Mouse (Mus musculus) intestine, postnatal 0 days (tissue): ENCODE measurements at regions not wholly inside any gene's neighbourhood (a gene's known extent, or its start where the extent isn't known, plus 50 kb on each side); places are given as distances from the start of the nearest gene placed in this dataset.

Experiments
- ATAC-seq: fragments of 200-750 bp; cut with Nextera tagmentation; 2 replicates; pipeline ENCODE4 v1.8.0; 2017; ENCODE audit warnings: mild to moderate bottlenecking, moderate TSS enrichment, moderate library complexity
- H3K27ac ChIP-seq: fragments of 300-500 bp; sonication (generic); 2 replicates; pipeline ENCODE4 v1.5.1; 2014; ENCODE audit warnings: mild to moderate bottlenecking, low read depth, low read length, moderate library complexity
- H3K27me3 ChIP-seq: fragments of 300-500 bp; sonication (generic); replicated peaks from 2 replicates; pipeline ENCODE4 v1.6.1; 2014; ENCODE audit warnings: low read length, mixed read lengths; ENCODE audit not compliant: control insufficient read depth, insufficient read depth
- H3K36me3 ChIP-seq: fragments of 300-500 bp; sonication (generic); 2 replicates; pipeline ENCODE4 v1.6.1; 2014; ENCODE audit warnings: mild to moderate bottlenecking, moderate library complexity; ENCODE audit not compliant: control insufficient read depth, insufficient read depth
- H3K4me1 ChIP-seq: fragments of 300-500 bp; sonication (generic); replicated peaks from 2 replicates; pipeline ENCODE4 v1.6.1; 2014; ENCODE audit warnings: antibody characterized with exemption, low read length, mixed read lengths; ENCODE audit not compliant: control insufficient read depth, insufficient read depth
- H3K4me2 ChIP-seq: fragments of 300-500 bp; sonication (generic); replicated peaks from 2 replicates; pipeline ENCODE4 v1.6.1; 2014; ENCODE audit warnings: low read depth, mild to moderate bottlenecking, moderate library complexity
- H3K4me3 ChIP-seq: fragments of 300-500 bp; sonication (generic); 2 replicates; pipeline ENCODE4 v1.5.1; 2014; ENCODE audit warnings: low read depth, low read length
- H3K9ac ChIP-seq: fragments of 300-500 bp; sonication (generic); 2 replicates; pipeline ENCODE4 v1.6.1; 2014; ENCODE audit warnings: mild to moderate bottlenecking, low read depth, low read length
- H3K9me3 ChIP-seq: fragments of 300-500 bp; sonication (generic); 2 replicates; pipeline ENCODE4 v1.6.1; 2016; ENCODE audit warnings: mixed run types; ENCODE audit not compliant: control insufficient read depth
- CTCF ChIP-seq: sonication (generic); IDR thresholded peaks from 2 replicates; pipeline ENCODE4 v1.5.1; 2016; ENCODE audit warnings: low read depth, mild to moderate bottlenecking, control low read depth, antibody characterized with exemption, moderate library complexity
- WGBS: fragments of 180-500 bp; shearing (Covaris S2); extraction: QIAGEN DNeasy Blood & Tissue Kit; methylation state at CpG from one replicate; pipeline ENCODE4 v1.1.7; 2014; 5-methylcytosine and 5-hydroxymethylcytosine counted together

GRCm38 (mm10) chr4:153899721-153900120 lies 57.3 kb upstream of the A430005L14Rik start:
- H3K9me3 ChIP-seq, result no peaks in the 10 kb centered on the region
- no peak overlapping the region for H3K27ac ChIP-seq
- ATAC-seq, result no peak
- H3K4me2 ChIP-seq, result no peak overlapping the region
- 75% methylated on average over 7 of the region's 7 CpGs for WGBS
- H3K4me3 ChIP-seq, result no peak overlapping the region
- H3K36me3 ChIP-seq, result no peaks in the 10 kb centered on the region
- no peak overlapping the region for H3K9ac ChIP-seq
- H3K4me1 ChIP-seq, result no peaks in the 10 kb centered on the region
- H3K27me3 ChIP-seq, result no peaks in the 10 kb centered on the region
- TF ChIP-seq CTCF, result no peak

GRCm38 (mm10) chr4:153905076-153905475 lies 52.0 kb upstream of the A430005L14Rik start:
- H3K36me3 ChIP-seq, result no peaks in the 10 kb centered on the region
- no peak overlapping the region for H3K4me2 ChIP-seq
- no peak overlapping the region for H3K27ac ChIP-seq
- 74% methylated on average over 9 of the region's 9 CpGs for WGBS
- H3K9ac ChIP-seq, result no peak overlapping the region
- H3K9me3 ChIP-seq, result no peaks in the 10 kb centered on the region
- no peaks in the 10 kb centered on the region for H3K27me3 ChIP-seq
- no peak overlapping the region for H3K4me3 ChIP-seq
- no peak for ATAC-seq
- no peak for TF ChIP-seq CTCF
- no peaks in the 10 kb centered on the region for H3K4me1 ChIP-seq

- no peak overlapping the region for H3K9ac ChIP-seq
- H3K4me1 ChIP-seq, result no peaks in the 10 kb centered on the region
- no peak for TF ChIP-seq CTCF
- no peak overlapping the region for H3K4me3 ChIP-seq
- 34% methylated on average over 7 of the region's 7 CpGs for WGBS
- no peak for ATAC-seq
- H3K27ac ChIP-seq, result no peak overlapping the region
- no peaks in the 10 kb centered on the region for H3K36me3 ChIP-seq
- no peaks in the 10 kb centered on the region for H3K27me3 ChIP-seq
- H3K9me3 ChIP-seq, result no peaks in the 10 kb centered on the region
- H3K4me2 ChIP-seq, result no peak overlapping the region
Observed at GRCm38 (mm10) chr4:153905511-153905910, 51.5 kb upstream of the A430005L14Rik start.
